Mouse (Mus musculus): Measurements from ENCODE around the gene Zfp639.

DNA sequence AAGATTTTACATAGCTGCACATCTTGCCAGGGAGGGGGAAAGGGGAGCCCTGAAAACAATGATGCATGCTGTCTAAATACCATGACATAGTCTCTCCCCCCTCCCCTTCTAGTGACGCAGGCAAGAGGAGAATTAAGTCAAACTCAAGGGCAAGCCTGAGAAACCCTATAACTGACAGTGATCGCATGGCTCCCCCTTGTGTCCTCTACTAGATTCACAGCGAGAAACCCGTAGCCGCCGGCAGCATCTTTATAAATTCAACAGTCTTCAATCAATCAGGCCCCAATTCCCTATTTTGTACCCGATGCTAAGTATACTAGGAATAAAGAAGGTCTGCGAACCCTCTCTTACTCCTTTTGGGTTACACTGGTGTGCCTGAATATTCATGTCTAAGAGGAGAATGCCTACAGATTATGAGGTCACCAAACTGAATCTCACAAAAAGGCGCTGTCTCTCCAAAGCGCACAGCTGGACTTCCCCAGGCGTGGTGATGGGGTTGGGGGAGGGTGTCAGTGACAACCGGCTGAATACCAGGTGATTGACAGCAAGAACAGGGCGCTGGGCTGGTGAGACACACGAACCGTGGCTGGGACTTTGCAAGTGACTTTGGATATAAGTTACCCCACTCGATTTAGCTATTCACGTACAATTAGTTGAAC is 1.3 kb upstream of the Zfp639 start:
- TF ChIP-seq POLR2A (IDR thresholded peaks at IDR 0.05; ENCODE audit: low read depth, low read length) (no peak), CTCF (IDR thresholded peaks at IDR 0.05; ENCODE audit: extremely low read depth, insufficient read depth, insufficient read length, insufficient replicate concordance) (peak; percentile 73; the same call in 1 of the 2 replicates)

All from spleen, adult 2 months (tissue).